Mouse (Mus musculus): Measurements from ENCODE around the gene Fam111a. TPM values are rescaled to one million over a fixed set of nuclear protein-coding genes. Genes with fewer than 3 reads are reported as not detected.

Fam111a gene
- polyA plus RNA-seq, 1 experiment from 2014 or later = 27.4 TPM

DNA sequence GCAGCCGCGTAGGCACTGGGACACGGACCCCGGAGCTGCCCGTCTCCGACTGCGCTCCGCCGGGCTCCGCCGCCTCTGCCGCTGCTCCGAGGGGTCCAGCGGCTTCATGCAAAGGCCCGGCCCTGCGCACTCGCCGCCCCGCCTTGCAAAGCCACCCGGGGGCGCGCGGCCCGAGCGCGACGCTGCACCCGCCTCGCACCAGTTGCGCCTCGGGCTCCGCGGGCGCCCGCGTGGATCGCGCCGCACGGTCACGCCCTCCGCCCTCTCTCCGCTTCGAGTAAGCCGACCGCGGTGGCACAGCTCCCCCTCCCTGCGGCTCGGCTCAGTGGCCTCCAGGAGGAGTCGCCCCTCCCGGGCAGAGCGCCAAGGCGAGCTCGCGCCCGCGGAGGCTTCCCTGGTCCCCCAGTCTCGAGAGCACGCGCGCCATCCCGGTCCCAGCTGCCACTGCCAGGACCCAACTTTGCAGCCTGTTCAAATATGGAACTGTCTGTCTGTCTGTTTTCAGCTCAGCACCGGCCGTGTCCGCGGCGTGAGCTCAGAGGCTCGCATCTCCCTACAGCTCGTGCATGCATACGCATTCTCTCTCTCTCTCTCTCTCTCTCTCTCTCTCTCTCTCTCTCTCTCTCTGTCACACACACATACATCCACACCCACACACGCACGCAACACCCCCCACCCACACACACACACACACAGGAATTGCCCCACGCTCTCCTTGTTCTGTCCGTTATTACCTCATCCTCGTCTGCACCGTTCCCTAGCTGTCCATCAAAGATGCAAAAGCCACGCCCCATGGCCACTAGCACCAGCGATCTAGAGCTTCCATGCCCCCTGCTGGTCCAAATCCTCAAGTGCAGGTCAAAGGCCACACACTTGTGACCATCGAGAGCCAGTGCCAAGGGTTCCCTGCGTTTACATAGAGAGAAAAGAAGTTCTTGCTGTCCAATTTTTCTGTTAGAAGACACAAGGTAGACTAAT, 43.9 kb upstream of the Fam111a start, which contains the start of gene Dtx4:
Gene Dtx4, minus strand, starts transcription at position 85 of the 978 bp plus-strand sequence.
- no peaks in the 10 kb centered on the region for H3K27me3 ChIP-seq (ENCODE audit: control insufficient read depth, insufficient read depth, low read length)
- H3K36me3 ChIP-seq (ENCODE audit: control insufficient read depth, insufficient read depth, low read length) = peaks cover 4% of the 10 kb centered on the region; the same call in 1 of the 2 replicates
- H3K4me1 ChIP-seq (ENCODE audit: control insufficient read depth, insufficient read depth, low read length) = peaks cover 26% of the 10 kb centered on the region
- WGBS = under 1% methylated on average over 68 of the region's 80 CpGs
- H3K9ac ChIP-seq (ENCODE audit: low read length) = peak within 1 kb of the TSS; percentile 100
- no peaks in the 10 kb centered on the region for H3K9me3 ChIP-seq (ENCODE audit: control insufficient read depth, low read length)
- peak within 1 kb of the TSS; percentile 74 for H3K4me2 ChIP-seq
- H3K4me3 ChIP-seq (ENCODE audit: low read depth, low read length) = peak within 1 kb of the TSS; percentile 91
- peak; percentile 93 for ATAC-seq (ENCODE audit: low FRiP score)
- peak within 1 kb of the TSS; percentile 97 for H3K27ac ChIP-seq (ENCODE audit: low read depth, low read length)
- peak; percentile 100 for DNase-seq (ENCODE audit: low spot score, missing footprints)

DNA sequence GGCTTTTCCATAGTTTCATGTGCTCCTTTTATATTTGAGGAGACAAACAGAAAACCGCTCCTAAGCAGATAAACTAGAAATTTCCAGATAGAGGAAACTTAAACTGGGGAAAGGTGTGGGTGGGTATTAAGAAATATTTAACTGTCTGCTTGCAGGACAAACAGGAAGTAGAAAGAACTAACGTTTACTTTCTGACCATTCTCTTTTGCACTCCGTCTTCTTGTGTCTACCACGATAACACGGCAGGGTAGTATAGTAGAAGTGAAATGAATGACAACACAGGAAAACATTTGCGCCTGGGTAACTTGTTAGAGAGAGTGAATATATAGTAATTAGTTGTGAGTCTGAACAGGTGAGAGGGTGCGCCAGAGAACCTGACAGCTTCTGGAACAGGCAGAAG, 42.8 kb upstream of the Fam111a start:
- no peak overlapping the region for H3K27ac ChIP-seq (ENCODE audit: low read depth, low read length)
- no peaks in the 10 kb centered on the region for H3K27me3 ChIP-seq (ENCODE audit: control insufficient read depth, insufficient read depth, low read length)
- no peaks in the 10 kb centered on the region for H3K36me3 ChIP-seq (ENCODE audit: control insufficient read depth, insufficient read depth, low read length)
- H3K4me1 ChIP-seq (ENCODE audit: control insufficient read depth, insufficient read depth, low read length) = peaks cover 16% of the 10 kb centered on the region
- no peak overlapping the region for H3K4me3 ChIP-seq (ENCODE audit: low read depth, low read length)
- no peak overlapping the region for H3K9ac ChIP-seq (ENCODE audit: low read length)
- no peaks in the 10 kb centered on the region for H3K9me3 ChIP-seq (ENCODE audit: control insufficient read depth, low read length)
- H3K4me2 ChIP-seq = no peak overlapping the region
- ATAC-seq (ENCODE audit: low FRiP score) (no peak), DNase-seq (ENCODE audit: low spot score, missing footprints) (no peak)
- WGBS = 94% methylated on average over 7 of the region's 7 CpGs

DNA sequence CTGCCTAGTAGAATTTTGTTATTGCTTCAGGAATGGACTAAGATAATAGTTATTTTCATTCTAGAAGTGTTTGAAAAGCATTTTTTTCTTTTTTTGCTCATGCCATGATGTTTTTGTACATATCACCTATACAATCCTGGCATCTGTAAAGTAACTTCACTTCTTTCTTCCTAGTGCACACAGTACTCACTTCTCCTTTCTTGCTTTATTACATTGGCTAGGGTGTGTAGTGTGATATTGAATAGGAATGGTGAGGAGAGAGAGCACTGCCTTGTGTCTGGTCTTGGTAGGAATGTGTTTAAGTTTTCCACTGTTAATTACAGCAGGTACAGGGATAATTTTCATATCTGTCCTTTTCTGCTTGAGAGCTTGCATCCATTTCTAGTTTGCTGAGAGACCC, 30.9 kb upstream of the Fam111a start:
- Histone ChIP-seq H3K4me1 (ENCODE audit: control insufficient read depth, insufficient read depth, low read length) (no peaks in the 10 kb centered on the region), H3K4me2 (no peak overlapping the region), H3K27me3 (ENCODE audit: control insufficient read depth, insufficient read depth, low read length) (no peaks in the 10 kb centered on the region), H3K4me3 (ENCODE audit: low read depth, low read length) (no peak overlapping the region), H3K27ac (ENCODE audit: low read depth, low read length) (no peak overlapping the region), H3K9me3 (ENCODE audit: control insufficient read depth, low read length) (no peaks in the 10 kb centered on the region), H3K36me3 (ENCODE audit: control insufficient read depth, insufficient read depth, low read length) (no peaks in the 10 kb centered on the region), H3K9ac (ENCODE audit: low read length) (no peak overlapping the region)
- no peak for DNase-seq (ENCODE audit: low spot score, missing footprints)
- ATAC-seq (ENCODE audit: low FRiP score) = no peak

DNA sequence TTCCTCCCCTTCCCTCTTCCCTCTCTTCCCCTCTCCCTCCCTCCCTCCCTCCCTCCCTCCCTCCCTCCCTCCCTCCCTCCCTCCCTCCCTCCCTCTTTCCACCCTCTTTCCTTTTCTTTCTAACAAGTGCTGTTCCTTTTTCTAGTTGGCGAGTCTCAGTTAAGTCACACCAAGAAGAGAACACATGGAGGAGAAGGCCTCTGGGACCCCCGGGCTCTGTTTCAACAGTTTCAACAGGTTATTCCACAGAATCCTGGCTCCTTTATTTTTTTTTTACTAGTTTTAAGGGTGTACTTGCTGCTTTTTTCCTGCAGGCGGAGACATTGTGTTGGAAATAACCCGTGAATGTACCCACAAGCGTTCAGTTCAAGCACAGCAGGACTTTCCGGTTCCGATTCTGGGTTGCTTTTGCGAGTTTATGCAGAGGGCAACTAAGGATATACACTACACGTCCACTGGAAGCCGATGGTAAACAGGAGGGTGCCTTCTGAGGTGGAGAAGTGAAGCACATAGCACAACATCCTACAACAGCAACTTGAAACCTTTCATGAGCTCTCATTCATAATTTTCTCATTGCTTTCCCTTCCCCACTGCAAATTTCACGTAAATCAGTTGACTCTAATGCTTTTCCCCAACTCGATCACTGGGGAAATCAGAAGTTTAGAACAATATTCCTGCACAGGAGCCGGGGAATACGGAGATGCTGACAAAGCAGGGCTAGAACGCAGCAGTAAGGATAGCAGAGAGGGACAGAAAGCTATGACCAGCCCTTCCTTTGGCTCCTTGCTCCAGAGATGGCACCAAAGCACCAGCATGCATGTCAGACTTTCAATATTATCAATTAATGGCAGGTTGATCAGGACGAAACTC, 27.6 kb upstream of the Fam111a start:
- WGBS = 2% methylated on average over 15 of the region's 16 CpGs
- peak overlapping the region; percentile 49 for H3K4me3 ChIP-seq (ENCODE audit: low read depth, low read length)
- H3K36me3 ChIP-seq (ENCODE audit: control insufficient read depth, insufficient read depth, low read length) = no peaks in the 10 kb centered on the region
- H3K4me1 ChIP-seq (ENCODE audit: control insufficient read depth, insufficient read depth, low read length) = no peaks in the 10 kb centered on the region
- peak overlapping the region; percentile 83 for H3K9ac ChIP-seq (ENCODE audit: low read length)
- peak overlapping the region; percentile 65 for H3K4me2 ChIP-seq
- no peaks in the 10 kb centered on the region for H3K9me3 ChIP-seq (ENCODE audit: control insufficient read depth, low read length)
- H3K27me3 ChIP-seq (ENCODE audit: control insufficient read depth, insufficient read depth, low read length) = no peaks in the 10 kb centered on the region
- DNase-seq (ENCODE audit: low spot score, missing footprints) (peak; percentile 95), ATAC-seq (ENCODE audit: low FRiP score) (peak; percentile 90)
- H3K27ac ChIP-seq (ENCODE audit: low read depth, low read length) = no peak overlapping the region

DNA sequence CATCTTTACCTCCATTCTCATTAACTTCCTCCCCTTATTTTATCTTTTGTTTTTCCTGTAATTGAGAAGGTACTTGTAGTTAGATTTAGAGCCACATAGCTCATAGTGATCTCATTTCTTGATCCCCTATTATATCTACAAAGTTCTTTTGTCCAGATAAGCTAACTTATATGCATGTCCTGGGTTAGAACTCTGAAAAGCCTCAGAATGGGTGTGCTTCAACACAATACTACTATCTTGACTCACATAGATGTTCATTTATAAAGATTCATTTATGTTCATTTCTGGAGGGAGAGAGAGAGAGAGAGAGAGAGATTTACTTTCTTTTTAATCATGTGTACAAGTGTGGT, 27.0 kb upstream of the Fam111a start:
- no peak overlapping the region for H3K27ac ChIP-seq (ENCODE audit: low read depth, low read length)
- H3K36me3 ChIP-seq (ENCODE audit: control insufficient read depth, insufficient read depth, low read length) = no peaks in the 10 kb centered on the region
- no peak overlapping the region for H3K9ac ChIP-seq (ENCODE audit: low read length)
- no peaks in the 10 kb centered on the region for H3K27me3 ChIP-seq (ENCODE audit: control insufficient read depth, insufficient read depth, low read length)
- ATAC-seq (ENCODE audit: low FRiP score) (no peak), DNase-seq (ENCODE audit: low spot score, missing footprints) (no peak)
- H3K9me3 ChIP-seq (ENCODE audit: control insufficient read depth, low read length) = no peaks in the 10 kb centered on the region
- H3K4me1 ChIP-seq (ENCODE audit: control insufficient read depth, insufficient read depth, low read length) = no peaks in the 10 kb centered on the region
- H3K4me3 ChIP-seq (ENCODE audit: low read depth, low read length) = peak overlapping the region; percentile 49; the same call in 1 of the 2 replicates
- H3K4me2 ChIP-seq = peak overlapping the region; percentile 65

DNA sequence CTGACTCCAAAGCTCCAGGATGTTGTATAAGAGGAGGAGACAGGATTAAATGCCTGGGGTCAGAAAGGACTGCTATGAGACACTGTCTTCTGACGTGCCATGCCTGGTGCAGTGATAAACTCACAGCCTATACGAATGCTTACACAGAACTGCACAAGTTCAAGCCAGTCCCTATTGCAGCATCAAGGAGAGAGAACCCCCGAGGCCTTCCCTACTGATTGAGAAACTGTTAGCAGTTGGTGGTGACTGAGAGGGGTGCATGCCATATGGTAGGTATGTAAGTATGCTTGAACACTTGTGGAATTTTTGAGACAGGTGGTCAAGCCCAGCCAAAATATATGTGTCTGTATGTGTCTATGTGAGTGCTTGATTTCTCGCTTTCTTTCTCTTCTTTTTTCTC, 22.2 kb upstream of the Fam111a start:
- no peaks in the 10 kb centered on the region for H3K36me3 ChIP-seq (ENCODE audit: control insufficient read depth, insufficient read depth, low read length)
- H3K27ac ChIP-seq (ENCODE audit: low read depth, low read length) = no peak overlapping the region
- H3K9me3 ChIP-seq (ENCODE audit: control insufficient read depth, low read length) = no peaks in the 10 kb centered on the region
- ATAC-seq (ENCODE audit: low FRiP score) = no peak
- no peak overlapping the region for H3K4me3 ChIP-seq (ENCODE audit: low read depth, low read length)
- 59% methylated on average over 4 of the region's 4 CpGs for WGBS
- H3K27me3 ChIP-seq (ENCODE audit: control insufficient read depth, insufficient read depth, low read length) = no peaks in the 10 kb centered on the region
- no peaks in the 10 kb centered on the region for H3K4me1 ChIP-seq (ENCODE audit: control insufficient read depth, insufficient read depth, low read length)
- no peak overlapping the region for H3K4me2 ChIP-seq
- no peak overlapping the region for H3K9ac ChIP-seq (ENCODE audit: low read length)
- DNase-seq (ENCODE audit: low spot score, missing footprints) = peak; percentile 39

DNA sequence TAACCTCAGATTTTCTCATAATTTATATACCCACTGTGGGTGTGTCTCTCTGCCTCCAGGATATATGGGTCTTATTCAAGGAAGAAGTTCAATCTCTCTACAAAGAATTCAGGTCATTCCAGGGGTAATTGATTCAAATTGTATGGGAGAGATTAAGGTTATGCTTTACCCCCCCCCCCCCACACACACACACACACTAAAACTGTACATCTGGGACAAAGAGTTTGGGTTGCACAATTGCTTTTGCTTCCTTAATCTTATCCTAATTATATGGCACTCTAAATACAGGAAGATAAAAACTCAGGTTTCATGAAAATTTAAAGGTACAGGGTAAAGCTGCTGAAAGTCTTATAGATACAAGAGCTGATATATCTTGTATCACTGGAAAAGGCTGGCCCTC, 8.4 kb upstream of the Fam111a start:
- no peak overlapping the region for H3K9ac ChIP-seq (ENCODE audit: low read length)
- no peak for DNase-seq (ENCODE audit: low spot score, missing footprints)
- ATAC-seq (ENCODE audit: low FRiP score) = no peak
- H3K4me3 ChIP-seq (ENCODE audit: low read depth, low read length) = no peak overlapping the region
- H3K36me3 ChIP-seq (ENCODE audit: control insufficient read depth, insufficient read depth, low read length) = no peaks in the 10 kb centered on the region
- H3K4me1 ChIP-seq (ENCODE audit: control insufficient read depth, insufficient read depth, low read length) = no peaks in the 10 kb centered on the region
- no peak overlapping the region for H3K27ac ChIP-seq (ENCODE audit: low read depth, low read length)
- no peaks in the 10 kb centered on the region for H3K27me3 ChIP-seq (ENCODE audit: control insufficient read depth, insufficient read depth, low read length)
- H3K9me3 ChIP-seq (ENCODE audit: control insufficient read depth, low read length) = no peaks in the 10 kb centered on the region
- no peak overlapping the region for H3K4me2 ChIP-seq

DNA sequence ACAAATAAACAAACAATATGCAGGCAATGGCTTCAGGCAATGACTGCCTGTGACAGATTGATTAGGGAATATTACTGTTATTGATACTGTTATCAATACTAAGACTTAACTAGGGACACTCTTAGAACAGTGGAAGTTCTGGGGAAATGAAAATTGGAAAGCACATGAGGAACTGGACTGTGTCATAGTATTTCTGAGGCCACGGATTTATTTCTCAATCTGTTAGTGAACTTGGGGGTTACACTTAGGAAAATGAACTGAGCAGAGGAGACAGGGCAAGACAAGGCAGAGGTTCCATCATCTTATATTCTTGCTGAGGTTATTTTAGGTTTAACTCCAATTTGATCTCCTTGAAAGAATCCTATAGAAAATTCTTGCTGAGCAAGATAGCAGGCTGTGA, 5.6 kb upstream of the Fam111a start:
- no peak overlapping the region for H3K9ac ChIP-seq (ENCODE audit: low read length)
- H3K4me3 ChIP-seq (ENCODE audit: low read depth, low read length) = no peak overlapping the region
- no peaks in the 10 kb centered on the region for H3K9me3 ChIP-seq (ENCODE audit: control insufficient read depth, low read length)
- WGBS = 81% methylated on average over 1 of the region's 1 CpGs
- no peak overlapping the region for H3K27ac ChIP-seq (ENCODE audit: low read depth, low read length)
- no peak for DNase-seq (ENCODE audit: low spot score, missing footprints)
- no peak overlapping the region for H3K4me2 ChIP-seq
- H3K36me3 ChIP-seq (ENCODE audit: control insufficient read depth, insufficient read depth, low read length) = no peaks in the 10 kb centered on the region
- H3K4me1 ChIP-seq (ENCODE audit: control insufficient read depth, insufficient read depth, low read length) = no peaks in the 10 kb centered on the region
- H3K27me3 ChIP-seq (ENCODE audit: control insufficient read depth, insufficient read depth, low read length) = no peaks in the 10 kb centered on the region
- ATAC-seq (ENCODE audit: low FRiP score) = no peak

DNA sequence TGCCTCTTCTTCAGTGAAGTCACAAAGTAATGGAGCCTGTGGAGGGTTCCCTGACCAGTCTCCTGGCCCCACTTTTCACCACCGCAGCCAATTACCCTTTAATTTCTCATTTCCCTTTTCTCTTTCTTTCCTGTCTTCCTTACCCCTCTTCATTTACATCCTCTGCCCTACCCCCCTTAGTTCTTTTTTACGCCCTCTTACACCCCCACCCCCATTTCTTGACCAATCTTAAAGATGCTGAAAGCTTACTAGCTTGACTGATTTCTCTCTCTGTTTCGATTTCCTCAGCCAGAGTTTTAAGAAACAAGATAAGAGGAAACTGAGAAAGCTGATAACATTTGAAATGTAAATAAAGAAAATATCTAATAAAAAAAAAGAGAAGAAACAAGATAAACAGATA, 4.8 kb upstream of the Fam111a start:
- Histone ChIP-seq H3K4me3 (ENCODE audit: low read depth, low read length) (no peak overlapping the region), H3K9me3 (ENCODE audit: control insufficient read depth, low read length) (no peaks in the 10 kb centered on the region), H3K27ac (ENCODE audit: low read depth, low read length) (no peak overlapping the region), H3K36me3 (ENCODE audit: control insufficient read depth, insufficient read depth, low read length) (no peaks in the 10 kb centered on the region), H3K4me1 (ENCODE audit: control insufficient read depth, insufficient read depth, low read length) (no peaks in the 10 kb centered on the region), H3K9ac (ENCODE audit: low read length) (no peak overlapping the region), H3K27me3 (ENCODE audit: control insufficient read depth, insufficient read depth, low read length) (no peaks in the 10 kb centered on the region), H3K4me2 (no peak overlapping the region)
- WGBS = 82% methylated on average over 3 of the region's 3 CpGs
- DNase-seq (ENCODE audit: low spot score, missing footprints) (no peak), ATAC-seq (ENCODE audit: low FRiP score) (no peak)

All from midbrain, embryonic 11.5 days (tissue).